Mouse (Mus musculus) bone marrow macrophage, adult 2 months (primary cell): ENCODE measurements around the gene Mas1. TPM values are rescaled to one million over a fixed set of nuclear protein-coding genes. Genes with fewer than 3 reads are reported as not detected.
A peak's percentile ranks its signal among the peaks of the same experiment; 100 is the strongest.

Experiments
- H3K27ac ChIP-seq: 2 replicates; pipeline ENCODE4 v1.5.1; 2012; ENCODE audit warnings: low read depth, low read length; ENCODE audit not compliant: insufficient read depth
- H3K4me1 ChIP-seq: 2 replicates; pipeline ENCODE4 v1.6.1; 2012; ENCODE audit warnings: low read length; ENCODE audit not compliant: control insufficient read depth, insufficient read depth
- H3K4me3 ChIP-seq: 2 replicates; pipeline ENCODE4 v1.5.1; 2012; ENCODE audit warnings: mild to moderate bottlenecking, low read length, moderate library complexity; ENCODE audit not compliant: insufficient read depth
- CTCF ChIP-seq: IDR thresholded peaks from 2 replicates; pipeline ENCODE4 v1.5.1; 2012; ENCODE audit warnings: low read depth, mild to moderate bottlenecking, low read length, moderate library complexity
- POLR2A ChIP-seq: IDR thresholded peaks from 2 replicates; pipeline ENCODE4 v1.6.1; 2012; ENCODE audit warnings: mild to moderate bottlenecking, low read depth, low read length, borderline replicate concordance
- polyA plus RNA-seq: library from polyadenylated mRNA; stranded (reverse); fragments of >200 nt; gene quantifications from 2 replicates; pipeline ENCODE4 v1.2.4, GENCODE M21; 2012; ENCODE audit not compliant: missing spikeins, insufficient read depth, insufficient read length

Gene Mas1
- polyA plus RNA-seq, 1 experiment = not detected

GRCm38 (mm10) chr17:12832657-12833056, 35.3 kb downstream of the Mas1 start:
- no peak for TF ChIP-seq POLR2A
- no peak for TF ChIP-seq CTCF
- Histone ChIP-seq H3K4me3 (no peak overlapping the region), H3K4me1 (peaks cover 13% of the 10 kb centered on the region), H3K27ac (peak overlapping the region; percentile 58)

GRCm38 (mm10) chr17:12832231-12832630, 35.7 kb downstream of the Mas1 start:
- Histone ChIP-seq H3K4me1 (peaks cover 13% of the 10 kb centered on the region), H3K4me3 (no peak overlapping the region), H3K27ac (peak overlapping the region; percentile 58)
- TF ChIP-seq POLR2A (no peak), CTCF (no peak)

- TF ChIP-seq POLR2A = no peak
- TF ChIP-seq CTCF = no peak
- no peak overlapping the region for H3K27ac ChIP-seq
- H3K4me1 ChIP-seq = peaks cover 13% of the 10 kb centered on the region
- H3K4me3 ChIP-seq = no peak overlapping the region
Measured at GRCm38 (mm10) chr17:12830351-12830750, 37.6 kb downstream of the Mas1 start.

DNA sequence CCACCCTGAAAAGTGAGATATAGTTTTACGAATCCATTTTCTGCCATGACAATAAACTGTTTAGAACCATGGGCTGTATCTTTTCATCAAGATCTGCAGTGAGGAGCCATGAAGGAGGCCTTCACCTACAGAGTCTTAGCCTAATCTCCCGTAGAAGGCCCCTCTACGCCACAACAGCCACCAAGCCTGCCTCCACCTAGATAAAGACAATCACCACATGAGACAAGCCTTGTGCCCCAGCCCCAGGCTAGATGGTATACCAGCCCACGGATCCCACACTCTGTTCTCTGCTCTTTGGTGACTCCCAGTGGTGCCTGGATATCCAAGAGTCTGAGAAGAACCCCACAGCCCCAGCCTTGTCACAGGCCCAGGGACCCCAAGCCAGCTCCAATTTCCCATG, 52.1 kb downstream of the Mas1 start:
- H3K4me1 ChIP-seq = no peaks in the 10 kb centered on the region
- no peak overlapping the region for H3K4me3 ChIP-seq
- H3K27ac ChIP-seq = no peak overlapping the region
- TF ChIP-seq CTCF = no peak
- TF ChIP-seq POLR2A = no peak

GRCm38 (mm10) chr17:12814502-12814901, 53.4 kb downstream of the Mas1 start:
- TF ChIP-seq CTCF (no peak), POLR2A (no peak)
- Histone ChIP-seq H3K4me1 (peaks cover 2% of the 10 kb centered on the region; the same call in 1 of the 2 replicates), H3K4me3 (no peak overlapping the region), H3K27ac (no peak overlapping the region)

DNA sequence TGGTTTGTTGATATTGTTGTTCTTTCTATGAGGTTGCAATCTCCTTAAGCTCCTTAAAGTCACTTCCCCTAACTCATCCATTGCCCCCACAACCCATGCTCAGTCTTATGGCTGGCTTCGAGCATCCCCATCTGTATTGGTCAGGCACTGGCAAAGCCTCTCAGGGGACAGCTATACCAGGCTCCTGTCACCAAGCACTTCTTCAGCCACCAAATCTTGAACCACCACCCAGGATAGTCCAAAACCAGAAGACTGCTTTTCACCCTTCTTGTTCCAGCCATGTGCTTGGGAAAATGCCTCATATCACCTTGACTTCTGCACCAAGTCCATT, 57.0 kb downstream of the Mas1 start:
- peaks cover 2% of the 10 kb centered on the region; the same call in 1 of the 2 replicates for H3K4me1 ChIP-seq
- H3K4me3 ChIP-seq = no peak overlapping the region
- H3K27ac ChIP-seq = no peak overlapping the region
- TF ChIP-seq POLR2A (no peak), CTCF (no peak)

DNA sequence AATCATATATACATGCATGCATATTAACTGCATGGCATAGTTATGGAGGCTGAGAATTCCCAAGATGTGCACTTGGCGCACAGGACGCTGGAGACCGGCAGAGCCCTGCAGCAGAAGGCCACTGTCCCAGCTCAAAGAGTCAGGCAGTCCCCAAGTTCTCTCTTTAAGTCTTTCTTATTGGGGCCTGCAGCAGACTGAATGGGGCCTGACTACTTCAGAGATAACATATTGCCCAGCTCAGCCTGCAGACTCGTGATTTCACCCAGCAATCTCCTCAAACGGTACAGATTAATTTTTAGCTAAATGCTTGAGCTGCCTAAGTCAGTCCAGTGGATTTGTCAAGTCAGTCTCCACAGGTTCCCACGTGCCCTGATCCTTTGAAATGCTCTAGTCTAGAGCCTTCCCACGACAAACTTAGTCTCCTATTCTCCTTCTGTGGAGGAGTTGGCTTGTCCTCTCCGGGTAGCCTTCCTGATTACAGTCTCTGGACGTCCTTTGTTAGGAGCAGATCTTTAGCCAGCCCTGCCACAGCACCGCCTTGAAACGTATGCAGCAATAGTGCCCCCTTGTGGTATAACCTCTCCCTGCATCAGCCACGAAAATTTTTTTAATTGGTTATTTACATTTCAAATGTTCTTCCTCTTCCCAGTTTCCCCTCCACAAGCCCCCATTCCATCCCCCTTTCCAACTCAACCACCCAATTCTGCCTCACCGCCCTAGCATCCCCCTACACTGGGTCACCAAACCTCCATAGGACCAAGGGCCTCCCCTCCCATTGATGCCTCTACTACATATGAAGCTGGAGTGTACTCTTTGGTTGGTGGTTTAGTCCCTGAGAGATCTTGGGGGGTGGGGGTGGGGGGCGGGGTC, 57.6 kb downstream of the Mas1 start:
- 0 out of 2 replicates have a peak overlapping the region, but pooled peaks have one; percentile 21 for H3K27ac ChIP-seq
- peaks cover 2% of the 10 kb centered on the region; the same call in 1 of the 2 replicates for H3K4me1 ChIP-seq
- no peak overlapping the region for H3K4me3 ChIP-seq
- TF ChIP-seq CTCF = peak; percentile 76
- TF ChIP-seq POLR2A = no peak

- H3K4me3 ChIP-seq = no peak overlapping the region
- no peak for TF ChIP-seq CTCF
- H3K27ac ChIP-seq = no peak overlapping the region
- peaks cover 5% of the 10 kb centered on the region; the same call in 1 of the 2 replicates for H3K4me1 ChIP-seq
Measured at GRCm38 (mm10) chr17:12808851-12809250, 59.1 kb downstream of the Mas1 start.

GRCm38 (mm10) chr17:12804584-12805445, 63.1 kb downstream of the Mas1 start:
- H3K27ac ChIP-seq = no peak overlapping the region
- no peak overlapping the region for H3K4me3 ChIP-seq
- 0 out of 2 replicates have a peak, but pooled peaks cover 3% of the 10 kb centered on the region for H3K4me1 ChIP-seq
- TF ChIP-seq POLR2A = no peak
- TF ChIP-seq CTCF = no peak
